Mouse (Mus musculus) midbrain, embryonic 12.5 days (tissue): ENCODE results near the gene Btbd1. TPM values are rescaled to one million over a fixed set of nuclear protein-coding genes. Genes with fewer than 3 reads are reported as not detected.

ENCODE experiments used
- ATAC-seq: fragments of 200-750 bp; cut with Nextera tagmentation; 2 replicates; pipeline ENCODE4 v1.8.0; 2017; ENCODE audit warnings: low read depth, moderate TSS enrichment, moderate library complexity; ENCODE audit not compliant: low FRiP score
- H3K27ac ChIP-seq: fragments of 300-500 bp; sonication (generic); replicated peaks from 2 replicates; pipeline ENCODE4 v1.5.1; 2016; ENCODE audit warnings: mild to moderate bottlenecking
- H3K27me3 ChIP-seq: fragments of 300-500 bp; sonication (generic); 2 replicates; pipeline ENCODE4 v1.6.1; 2016; ENCODE audit warnings: mild to moderate bottlenecking
- H3K36me3 ChIP-seq: fragments of 300-500 bp; sonication (generic); 2 replicates; pipeline ENCODE4 v1.6.1; 2016
- H3K4me1 ChIP-seq: fragments of 300-500 bp; sonication (generic); 2 replicates; pipeline ENCODE4 v1.6.1; 2016
- H3K4me2 ChIP-seq: fragments of 300-500 bp; sonication (generic); replicated peaks from 2 replicates; pipeline ENCODE4 v1.6.1; 2016; ENCODE audit warnings: mild to moderate bottlenecking, moderate library complexity
- H3K4me3 ChIP-seq: fragments of 300-500 bp; sonication (generic); 2 replicates; pipeline ENCODE4 v1.5.1; 2016; ENCODE audit warnings: mild to moderate bottlenecking
- H3K9ac ChIP-seq: fragments of 300-500 bp; sonication (generic); replicated peaks from 2 replicates; pipeline ENCODE4 v1.6.1; 2016; ENCODE audit warnings: mild to moderate bottlenecking, moderate library complexity
- H3K9me3 ChIP-seq: fragments of 300-500 bp; sonication (generic); 2 replicates; pipeline ENCODE4 v1.6.1; 2016; ENCODE audit warnings: mild to moderate bottlenecking
- WGBS: fragments of 180-500 bp; shearing (Covaris S2); methylation state at CpG from one replicate; pipeline ENCODE4 v1.1.7; 2016; 5-methylcytosine and 5-hydroxymethylcytosine counted together
- polyA plus RNA-seq: library from polyadenylated mRNA; unstranded; fragments of >200 nt; fragmentation: Nextera tagmentation; extraction: Ambion mirVana; gene quantifications from 2 replicates; pipeline ENCODE4 v1.2.1, GENCODE M21; 2016

Gene Btbd1
- polyA plus RNA-seq, 1 experiment from 2014 or later: 105 TPM

GRCm38 (mm10) chr7:81763110-81763845 is 66.0 kb downstream of the Btbd1 start:
- H3K4me3 ChIP-seq: peak overlapping the region; percentile 96
- peak overlapping the region; percentile 89 for H3K27ac ChIP-seq
- H3K36me3 ChIP-seq: no peaks in the 10 kb centered on the region
- H3K4me1 ChIP-seq: peaks cover 16% of the 10 kb centered on the region
- peak; percentile 72 for ATAC-seq
- H3K27me3 ChIP-seq: no peaks in the 10 kb centered on the region
- peak overlapping the region; percentile 94 for H3K4me2 ChIP-seq
- no peaks in the 10 kb centered on the region for H3K9me3 ChIP-seq
- H3K9ac ChIP-seq: peak overlapping the region; percentile 92
- WGBS: 3% methylated on average over 60 of the region's 60 CpGs

GRCm38 (mm10) chr7:81762180-81763109 is 66.8 kb downstream of the Btbd1 start, which contains the start of gene Ramac:
TSS of gene Ramac (plus strand) at chr7:81762925.
- no peaks in the 10 kb centered on the region for H3K27me3 ChIP-seq
- peak; percentile 95 for ATAC-seq
- 1% methylated on average over 56 of the region's 56 CpGs for WGBS
- peak within 1 kb of the TSS; percentile 89 for H3K27ac ChIP-seq
- no peaks in the 10 kb centered on the region for H3K36me3 ChIP-seq
- H3K4me3 ChIP-seq: peak within 1 kb of the TSS; percentile 96
- H3K4me1 ChIP-seq: peaks cover 16% of the 10 kb centered on the region
- peak within 1 kb of the TSS; percentile 92 for H3K9ac ChIP-seq
- H3K4me2 ChIP-seq: peak within 1 kb of the TSS; percentile 94
- no peaks in the 10 kb centered on the region for H3K9me3 ChIP-seq

- H3K36me3 ChIP-seq: no peaks in the 10 kb centered on the region
- H3K4me2 ChIP-seq: no peak overlapping the region
- no peak for ATAC-seq
- 82% methylated on average over 3 of the region's 3 CpGs for WGBS
- no peaks in the 10 kb centered on the region for H3K9me3 ChIP-seq
- H3K9ac ChIP-seq: no peak overlapping the region
- no peaks in the 10 kb centered on the region for H3K4me1 ChIP-seq
- H3K27ac ChIP-seq: no peak overlapping the region
- no peaks in the 10 kb centered on the region for H3K27me3 ChIP-seq
- no peak overlapping the region for H3K4me3 ChIP-seq
Observed at GRCm38 (mm10) chr7:81747956-81748355, 81.3 kb downstream of the Btbd1 start.

GRCm38 (mm10) chr7:81744145-81744544 is 85.1 kb downstream of the Btbd1 start:
- Histone ChIP-seq H3K4me3 (no peak overlapping the region), H3K9me3 (no peaks in the 10 kb centered on the region), H3K4me1 (no peaks in the 10 kb centered on the region), H3K27me3 (no peaks in the 10 kb centered on the region), H3K27ac (no peak overlapping the region), H3K9ac (no peak overlapping the region), H3K4me2 (no peak overlapping the region), H3K36me3 (no peaks in the 10 kb centered on the region)
- WGBS: 76% methylated on average over 4 of the region's 4 CpGs
- no peak for ATAC-seq

Other genes with a start within 250 kb of the Btbd1 start
- 20.7 and 22.7 TPM in 2 replicates for gene Homer2, start 121.9 kb downstream of the Btbd1 start, polyA plus RNA-seq
- gene Ramac, start 66.5 kb downstream of the Btbd1 start, polyA plus RNA-seq: 129 and 135 TPM in 2 replicates
- 43.2 and 45.0 TPM in 2 replicates for gene 3110040N11Rik, start 40.0 kb downstream of the Btbd1 start, polyA plus RNA-seq
- not detected in 2 replicates for gene Gm10160, start 26.4 kb upstream of the Btbd1 start, polyA plus RNA-seq
- 10.5 and 13.5 TPM in 2 replicates for gene Tm6sf1, start 29.6 kb upstream of the Btbd1 start, polyA plus RNA-seq
- 54.1 and 62.0 TPM in 2 replicates for gene Hdgfl3, start 105.0 kb upstream of the Btbd1 start, polyA plus RNA-seq
- 0.27 and 0.42 TPM in 2 replicates for gene Bnc1, start 162.9 kb upstream of the Btbd1 start, polyA plus RNA-seq